Mouse (Mus musculus): ENCODE measurements around the gene Gm10570.

- TF ChIP-seq HCFC1 (IDR thresholded peaks at IDR 0.05; ENCODE audit: low read depth, low read length), result no peak
- TF ChIP-seq CTCF (conservative IDR thresholded peaks at IDR 0.05 in 1 of 2, IDR thresholded peaks at IDR 0.05 in 1 of 2; ENCODE audit: low read depth in 2 of 2, low read length in 2 of 2), result no peak
- no peak for TF ChIP-seq MAZ (IDR thresholded peaks at IDR 0.05; ENCODE audit: low read depth, low read length)
- TF ChIP-seq EP300 (IDR thresholded peaks at IDR 0.05; ENCODE audit: low read length), result no peak
- TF ChIP-seq ZNF384 (IDR thresholded peaks at IDR 0.05; ENCODE audit: low read depth, low read length), result no peak
- TF ChIP-seq POLR2A (IDR thresholded peaks at IDR 0.05; ENCODE audit: low read depth, low read length), result no peak
- no peak for TF ChIP-seq MYC (IDR thresholded peaks at IDR 0.05; ENCODE audit: low read depth, low read length)
- TF ChIP-seq TBP (conservative IDR thresholded peaks at IDR 0.05; ENCODE audit: low read depth, low read length), result no peak
- TF ChIP-seq ZMIZ1 (IDR thresholded peaks at IDR 0.05; ENCODE audit: low read depth, low read length), result no peak
- no peak for TF ChIP-seq ZC3H11A (IDR thresholded peaks at IDR 0.05; ENCODE audit: low read depth, low read length)
Measured at GRCm38 (mm10) chr4:130275016-130275822, 33.3 kb downstream of the Gm10570 start.
